ENCODE assay signal across 8 mouse cellular contexts in the genomic region with DNA sequence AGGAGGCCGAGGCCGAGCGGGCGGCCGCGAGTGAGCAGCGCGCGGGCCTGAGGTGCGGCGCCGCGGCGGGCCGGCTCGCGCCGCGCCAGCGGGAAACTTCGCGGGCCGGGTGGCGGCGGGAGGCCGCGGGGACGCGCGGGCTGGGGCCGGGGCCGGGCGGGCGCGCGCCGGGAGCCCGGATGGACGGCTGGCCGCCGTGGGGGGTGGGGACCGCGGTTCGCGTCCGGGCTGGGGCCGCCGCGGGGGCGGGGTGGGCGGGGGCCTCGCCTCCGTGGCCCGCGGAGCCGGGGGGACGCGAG. TPM values are rescaled to one million over a fixed set of nuclear protein-coding genes. Genes with fewer than 3 reads are reported as not detected.
DNase-seq lines count a peak whose midpoint lies in the region; ATAC-seq and TF ChIP-seq lines count a peak whose summit lies in the region.

No protein-coding gene starts in this region.

- H3K27ac ChIP-seq in kidney, postnatal 0 days, result peak overlapping the region; percentile 97
- peak overlapping the region; percentile 91 for H3K27ac ChIP-seq in embryonic facial prominence, embryonic 11.5 days (replicated peaks; ENCODE audit: low read depth, low read length)
- H3K27ac ChIP-seq in midbrain, embryonic 15.5 days, result peak overlapping the region; percentile 92

- peak; percentile 68 for ATAC-seq in kidney, postnatal 0 days (replicated peaks; ENCODE audit: low FRiP score, low read depth)
- ATAC-seq in embryonic facial prominence, embryonic 11.5 days (replicated peaks; ENCODE audit: insufficient number of reproducible peaks, low FRiP score, low TSS enrichment, low read depth), result no peak
- no peak; the same call in 1 of the 2 replicates for ATAC-seq in midbrain, embryonic 15.5 days (replicated peaks)

- no peaks in the 10 kb centered on the region for H3K36me3 ChIP-seq in kidney, postnatal 0 days (ENCODE audit: insufficient read depth, low read length)
- no peaks in the 10 kb centered on the region for H3K36me3 ChIP-seq in embryonic facial prominence, embryonic 11.5 days (replicated peaks; ENCODE audit: control insufficient read depth, insufficient read depth, low read depth, low read length)
- no peaks in the 10 kb centered on the region for H3K36me3 ChIP-seq in midbrain, embryonic 15.5 days (replicated peaks)

- peaks cover 23% of the 10 kb centered on the region for H3K4me1 ChIP-seq in kidney, postnatal 0 days (replicated peaks; ENCODE audit: insufficient read depth, low read length)
- 0 out of 2 replicates have a peak, but pooled peaks cover 2% of the 10 kb centered on the region for H3K4me1 ChIP-seq in embryonic facial prominence, embryonic 11.5 days (ENCODE audit: control insufficient read depth, insufficient read depth, low read length)
- peaks cover 49% of the 10 kb centered on the region for H3K4me1 ChIP-seq in midbrain, embryonic 15.5 days

- peak overlapping the region; percentile 69 for H3K4me2 ChIP-seq in kidney, postnatal 0 days (ENCODE audit: low read length)
- H3K4me2 ChIP-seq in embryonic facial prominence, embryonic 11.5 days (ENCODE audit: low read depth, low read length), result peak overlapping the region; percentile 4; the same call in 1 of the 2 replicates
- H3K4me2 ChIP-seq in midbrain, embryonic 15.5 days, result peak overlapping the region; percentile 94

- no peak for TF ChIP-seq CTCF in kidney, postnatal 0 days (IDR thresholded peaks at IDR 0.05; ENCODE audit: low read depth)

- DNase-seq in kidney, postnatal 0 days (ENCODE audit: low spot score), result no peak
- no peak for DNase-seq in kidney, postnatal 10 days
- DNase-seq in embryonic facial prominence, embryonic 11.5 days (ENCODE audit: low spot score), result no peak
- DNase-seq in induced T-regulatory cell, adult 2 months (ENCODE audit: low read depth), result peak; percentile 59
- no peak for DNase-seq in left cerebral cortex, postnatal 4 days
- no peak for DNase-seq in layer of hippocampus, adult 9-11 months
- no peak for DNase-seq in retina, postnatal 1 day

- peak overlapping the region; percentile 99 for H3K9ac ChIP-seq in kidney, postnatal 0 days (ENCODE audit: low read depth, low read length)
- peak overlapping the region; percentile 94 for H3K9ac ChIP-seq in embryonic facial prominence, embryonic 11.5 days (replicated peaks; ENCODE audit: low read length)
- peak overlapping the region; percentile 68 for H3K9ac ChIP-seq in midbrain, embryonic 15.5 days

- H3K9me3 ChIP-seq in kidney, postnatal 0 days (replicated peaks; ENCODE audit: low read length), result no peaks in the 10 kb centered on the region
- no peaks in the 10 kb centered on the region for H3K9me3 ChIP-seq in embryonic facial prominence, embryonic 11.5 days (replicated peaks; ENCODE audit: control insufficient read depth, low read length)
- H3K9me3 ChIP-seq in midbrain, embryonic 15.5 days, result no peaks in the 10 kb centered on the region

- intact Hi-C loops in left cerebral cortex, postnatal 4 days (cut with DNase I), result loop anchor here (5.0 to 10.0 kb wide), 2 partner anchors 66 to 159 kb away; no protein-coding TSS in a partner anchor

- peak overlapping the region; percentile 87 for H3K4me3 ChIP-seq in kidney, postnatal 0 days (replicated peaks; ENCODE audit: low read depth, low read length)
- peak overlapping the region; percentile 72 for H3K4me3 ChIP-seq in embryonic facial prominence, embryonic 11.5 days (ENCODE audit: low read depth, low read length)
- peak overlapping the region; percentile 90 for H3K4me3 ChIP-seq in midbrain, embryonic 15.5 days

- under 1% methylated on average over 33 of the region's 58 CpGs for WGBS in kidney, postnatal 0 days
- 1% methylated on average over 35 of the region's 58 CpGs for WGBS in embryonic facial prominence, embryonic 11.5 days
- WGBS in midbrain, embryonic 15.5 days, result under 1% methylated on average over 57 of the region's 58 CpGs

- no peaks in the 10 kb centered on the region for H3K27me3 ChIP-seq in kidney, postnatal 0 days (ENCODE audit: insufficient read depth, low read length)
- H3K27me3 ChIP-seq in embryonic facial prominence, embryonic 11.5 days (ENCODE audit: control insufficient read depth, insufficient read depth, low read length), result no peaks in the 10 kb centered on the region
- H3K27me3 ChIP-seq in midbrain, embryonic 15.5 days (replicated peaks), result no peaks in the 10 kb centered on the region

RNA-seq across cellular contexts. Expression of a gene that starts 4.5 kb away (rescaled TPM):
- 460 and 470 TPM in 2 replicates for polyA plus RNA-seq in kidney, postnatal 0 days (2015; fragmentation: Nextera tagmentation; extraction: Ambion mirVana)
- polyA plus RNA-seq in embryonic facial prominence, embryonic 11.5 days (2014; fragmentation: Nextera tagmentation; extraction: Ambion mirVana), result 933 and 966 TPM in 2 replicates
- 517 and 532 TPM in 2 replicates for polyA plus RNA-seq in midbrain, embryonic 15.5 days (2015; fragmentation: Nextera tagmentation; extraction: Ambion mirVana)
- total RNA-seq in left cerebral cortex, postnatal 4 days (2021), result 100 to 1,000 TPM; 697 to 735 TPM

Comparison
In these comparisons a context has a peak if more than half of its experiments do, and no peak if none do; other contexts are left out.
1. H3K4me2 ChIP-seq: peak in every context shown above with its lines; median percentile 94 in midbrain, embryonic 15.5 days; 69 in kidney, postnatal 0 days; 4 in embryonic facial prominence, embryonic 11.5 days.